Mouse (Mus musculus) heart, embryonic 11.5 days (tissue): ENCODE measurements around the gene Ptger4. TPM values are rescaled to one million over a fixed set of nuclear protein-coding genes. Genes with fewer than 3 reads are reported as not detected.

Source experiments
- ATAC-seq: fragments of 200-750 bp; cut with Nextera tagmentation; replicated peaks from 2 replicates; pipeline ENCODE4 v1.8.0; 2017; ENCODE audit warnings: moderate library complexity; ENCODE audit not compliant: insufficient number of reproducible peaks, low FRiP score, low TSS enrichment
- H3K27ac ChIP-seq: fragments of 300-500 bp; sonication (generic); 2 replicates; pipeline ENCODE4 v1.5.1; 2014; ENCODE audit warnings: mild to moderate bottlenecking, low read depth, low read length
- H3K27me3 ChIP-seq: fragments of 300-500 bp; sonication (generic); 2 replicates; pipeline ENCODE4 v1.6.1; 2014; ENCODE audit warnings: mild to moderate bottlenecking, low read length, mixed read lengths; ENCODE audit not compliant: control insufficient read depth, insufficient read depth
- H3K36me3 ChIP-seq: fragments of 300-500 bp; sonication (generic); 2 replicates; pipeline ENCODE4 v1.6.1; 2014; ENCODE audit warnings: mild to moderate bottlenecking, low read length, moderate library complexity, mixed read lengths; ENCODE audit not compliant: control insufficient read depth, insufficient read depth
- H3K4me1 ChIP-seq: fragments of 300-500 bp; sonication (generic); 2 replicates; pipeline ENCODE4 v1.6.1; 2014; ENCODE audit warnings: low read length; ENCODE audit not compliant: control insufficient read depth, insufficient read depth
- H3K4me2 ChIP-seq: fragments of 300-500 bp; sonication (generic); 2 replicates; pipeline ENCODE4 v1.6.1; 2014; ENCODE audit warnings: mild to moderate bottlenecking, moderate library complexity
- H3K4me3 ChIP-seq: fragments of 300-500 bp; sonication (generic); 2 replicates; pipeline ENCODE4 v1.5.1; 2014; ENCODE audit warnings: low read depth, low read length
- H3K9ac ChIP-seq: fragments of 300-500 bp; sonication (generic); 2 replicates; pipeline ENCODE4 v1.6.1; 2014; ENCODE audit warnings: mild to moderate bottlenecking, low read depth, low read length, moderate library complexity
- H3K9me3 ChIP-seq: fragments of 300-500 bp; sonication (generic); replicated peaks from 2 replicates; pipeline ENCODE4 v1.6.1; 2016; ENCODE audit warnings: low read length; ENCODE audit not compliant: control insufficient read depth
- WGBS: fragments of 180-500 bp; shearing (Covaris S2); extraction: QIAGEN DNeasy Blood & Tissue Kit; methylation state at CpG from one replicate; pipeline ENCODE4 v1.1.7; 2014; ENCODE audit not compliant: insufficient replicate concordance; 5-methylcytosine and 5-hydroxymethylcytosine counted together
- polyA plus RNA-seq: library from polyadenylated mRNA; unstranded; fragments of >200 nt; fragmentation: Nextera tagmentation; extraction: Ambion mirVana; gene quantifications from 2 replicates; pipeline ENCODE4 v1.2.1, GENCODE M21; 2014

Gene Ptger4
- polyA plus RNA-seq, 1 experiment from 2014 or later, result 1.6 TPM

DNA sequence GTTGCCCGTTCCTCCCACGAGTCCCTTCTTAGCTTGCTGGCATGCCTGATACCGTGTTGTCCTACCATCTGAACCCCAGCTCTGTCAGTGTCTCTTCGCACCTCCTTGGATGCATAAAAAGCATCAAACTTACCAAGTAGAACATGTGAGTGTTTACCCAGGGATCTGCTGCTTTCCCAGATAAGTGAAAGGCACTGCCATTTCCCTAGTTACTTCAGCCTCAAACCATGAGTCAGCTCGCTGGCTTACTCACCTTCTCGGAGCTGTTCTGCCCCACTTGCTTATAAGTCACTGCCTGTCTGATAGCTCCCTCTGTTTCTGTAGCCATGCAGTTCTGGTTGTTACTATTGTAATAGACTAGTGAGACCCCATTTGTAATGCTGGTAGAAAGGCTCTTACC is 49.5 kb downstream of the Ptger4 start:
- 72% methylated on average over 6 of the region's 6 CpGs for WGBS
- no peak overlapping the region for H3K4me2 ChIP-seq
- H3K27ac ChIP-seq, result no peak overlapping the region
- H3K4me1 ChIP-seq, result peaks cover 23% of the 10 kb centered on the region
- no peaks in the 10 kb centered on the region for H3K27me3 ChIP-seq
- 0 out of 2 replicates have a peak, but pooled peaks cover 4% of the 10 kb centered on the region for H3K36me3 ChIP-seq
- no peak for ATAC-seq
- H3K4me3 ChIP-seq, result no peak overlapping the region
- no peaks in the 10 kb centered on the region for H3K9me3 ChIP-seq
- H3K9ac ChIP-seq, result no peak overlapping the region

GRCm38 (mm10) chr15:5193833-5194232 is 50.2 kb downstream of the Ptger4 start:
- Histone ChIP-seq H3K9me3 (no peaks in the 10 kb centered on the region), H3K27me3 (no peaks in the 10 kb centered on the region), H3K36me3 (0 out of 2 replicates have a peak, but pooled peaks cover 4% of the 10 kb centered on the region), H3K4me3 (no peak overlapping the region), H3K27ac (no peak overlapping the region), H3K4me1 (peaks cover 23% of the 10 kb centered on the region), H3K4me2 (no peak overlapping the region), H3K9ac (no peak overlapping the region)
- 69% methylated on average over 3 of the region's 3 CpGs for WGBS
- no peak for ATAC-seq

- no peak overlapping the region for H3K27ac ChIP-seq
- peaks cover 11% of the 10 kb centered on the region for H3K4me1 ChIP-seq
- no peak overlapping the region for H3K4me3 ChIP-seq
- H3K9ac ChIP-seq, result no peak overlapping the region
- no peaks in the 10 kb centered on the region for H3K9me3 ChIP-seq
- 0 out of 2 replicates have a peak, but pooled peaks cover 4% of the 10 kb centered on the region for H3K36me3 ChIP-seq
- no peaks in the 10 kb centered on the region for H3K27me3 ChIP-seq
- WGBS, result 74% methylated on average over 10 of the region's 10 CpGs
- H3K4me2 ChIP-seq, result no peak overlapping the region
- ATAC-seq, result no peak
These were observed 54.4 kb downstream of the Ptger4 start for GRCm38 (mm10) chr15:5189504-5190093.

GRCm38 (mm10) chr15:5188029-5188428 is 56.0 kb downstream of the Ptger4 start:
- H3K27ac ChIP-seq, result no peak overlapping the region
- WGBS, result 85% methylated on average over 1 of the region's 1 CpGs
- 0 out of 2 replicates have a peak, but pooled peaks cover 4% of the 10 kb centered on the region for H3K36me3 ChIP-seq
- no peak overlapping the region for H3K4me2 ChIP-seq
- no peak overlapping the region for H3K9ac ChIP-seq
- no peaks in the 10 kb centered on the region for H3K9me3 ChIP-seq
- H3K4me1 ChIP-seq, result peaks cover 14% of the 10 kb centered on the region
- H3K4me3 ChIP-seq, result no peak overlapping the region
- H3K27me3 ChIP-seq, result no peaks in the 10 kb centered on the region
- no peak for ATAC-seq

GRCm38 (mm10) chr15:5187116-5187515 is 56.9 kb downstream of the Ptger4 start:
- WGBS, result 51% methylated on average over 4 of the region's 4 CpGs
- Histone ChIP-seq H3K9me3 (no peaks in the 10 kb centered on the region), H3K4me3 (no peak overlapping the region), H3K27ac (no peak overlapping the region), H3K4me2 (no peak overlapping the region), H3K27me3 (no peaks in the 10 kb centered on the region), H3K9ac (no peak overlapping the region), H3K36me3 (0 out of 2 replicates have a peak, but pooled peaks cover 4% of the 10 kb centered on the region), H3K4me1 (peaks cover 10% of the 10 kb centered on the region)
- no peak for ATAC-seq

GRCm38 (mm10) chr15:5186293-5186675 is 57.7 kb downstream of the Ptger4 start:
- 33% methylated on average over 10 of the region's 10 CpGs for WGBS
- Histone ChIP-seq H3K4me3 (peak overlapping the region; percentile 93), H3K36me3 (no peaks in the 10 kb centered on the region), H3K27ac (no peak overlapping the region), H3K9ac (peak overlapping the region; percentile 85), H3K27me3 (no peaks in the 10 kb centered on the region), H3K4me1 (peaks cover 10% of the 10 kb centered on the region), H3K4me2 (peak overlapping the region; percentile 79), H3K9me3 (no peaks in the 10 kb centered on the region)
- no peak for ATAC-seq

GRCm38 (mm10) chr15:5185366-5186292 is 58.4 kb downstream of the Ptger4 start, which contains the start of gene Ttc33:
Gene Ttc33 (plus strand): TSS chr15:5185525.
- peak within 1 kb of the TSS; percentile 79 for H3K4me2 ChIP-seq
- ATAC-seq, result peak; percentile 84
- no peaks in the 10 kb centered on the region for H3K9me3 ChIP-seq
- peaks cover 10% of the 10 kb centered on the region for H3K4me1 ChIP-seq
- no peaks in the 10 kb centered on the region for H3K36me3 ChIP-seq
- H3K4me3 ChIP-seq, result peak within 1 kb of the TSS; percentile 93
- WGBS, result under 1% methylated on average over 55 of the region's 55 CpGs
- no peaks in the 10 kb centered on the region for H3K27me3 ChIP-seq
- peak within 1 kb of the TSS; percentile 85 for H3K9ac ChIP-seq
- H3K27ac ChIP-seq, result peak within 1 kb of the TSS; percentile 60

- 47% methylated on average over 11 of the region's 11 CpGs for WGBS
- H3K4me2 ChIP-seq, result peak overlapping the region; percentile 79
- peak overlapping the region; percentile 93 for H3K4me3 ChIP-seq
- H3K9me3 ChIP-seq, result no peaks in the 10 kb centered on the region
- peak overlapping the region; percentile 85 for H3K9ac ChIP-seq
- H3K36me3 ChIP-seq, result no peaks in the 10 kb centered on the region
- no peak for ATAC-seq
- H3K4me1 ChIP-seq, result peaks cover 10% of the 10 kb centered on the region
- H3K27ac ChIP-seq, result peak overlapping the region; percentile 60; the same call in 1 of the 2 replicates
- H3K27me3 ChIP-seq, result no peaks in the 10 kb centered on the region
These were observed 59.2 kb downstream of the Ptger4 start for GRCm38 (mm10) chr15:5184668-5185330.
